Mouse (Mus musculus) spleen, postnatal 14 days (tissue): Measurements from ENCODE around the gene Tmem259.

Source experiments
- DNase-seq, 2 experiments: peaks; one replicate each; pipeline ENCODE4 v3.0.0; 2021 to 2022; ENCODE audit warnings: low spot score in 2 of 2

Gene Tmem259

GRCm38 (mm10) chr10:79984195-79984816 lies at the start of gene Tmem259:
TSS of gene Tmem259 (minus strand) at chr10:79984330.
- peak; percentile 79 to 81 for DNase-seq

DNA sequence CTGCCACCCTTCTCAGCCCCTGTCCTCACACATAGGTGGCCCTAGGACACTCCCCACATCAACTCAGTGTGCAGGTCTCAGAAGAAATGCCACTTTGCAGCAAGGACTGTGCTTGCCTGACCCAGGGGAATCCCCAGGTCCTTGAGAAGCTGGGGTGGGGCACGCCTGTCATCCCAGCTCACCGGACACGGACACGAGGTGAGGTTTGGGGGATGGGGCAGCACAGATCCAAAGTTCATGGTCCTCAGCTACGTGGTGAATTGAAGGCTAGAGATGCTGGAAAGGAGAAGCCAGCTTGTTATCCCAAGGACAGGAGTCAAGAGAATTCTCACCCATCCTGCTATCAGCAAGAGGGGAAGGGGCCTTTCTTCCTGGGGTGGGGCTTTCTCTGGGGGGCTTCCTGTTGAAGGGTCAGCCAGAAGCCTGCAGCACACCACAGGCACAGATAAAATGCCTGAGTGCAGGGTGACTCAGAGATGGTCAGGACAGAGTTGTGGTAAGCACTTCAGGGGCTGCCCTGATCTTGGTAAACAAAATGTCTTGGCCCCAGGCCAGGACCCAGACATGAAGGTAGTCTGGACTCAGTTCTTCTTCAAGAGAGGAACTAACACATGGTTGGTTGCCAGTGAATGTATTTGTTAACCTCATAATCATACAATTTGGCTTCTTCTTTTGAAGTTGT lies 48.8 kb upstream of the Tmem259 start:
- peak in 1 of 2 experiments; percentile 68 for DNase-seq

DNA sequence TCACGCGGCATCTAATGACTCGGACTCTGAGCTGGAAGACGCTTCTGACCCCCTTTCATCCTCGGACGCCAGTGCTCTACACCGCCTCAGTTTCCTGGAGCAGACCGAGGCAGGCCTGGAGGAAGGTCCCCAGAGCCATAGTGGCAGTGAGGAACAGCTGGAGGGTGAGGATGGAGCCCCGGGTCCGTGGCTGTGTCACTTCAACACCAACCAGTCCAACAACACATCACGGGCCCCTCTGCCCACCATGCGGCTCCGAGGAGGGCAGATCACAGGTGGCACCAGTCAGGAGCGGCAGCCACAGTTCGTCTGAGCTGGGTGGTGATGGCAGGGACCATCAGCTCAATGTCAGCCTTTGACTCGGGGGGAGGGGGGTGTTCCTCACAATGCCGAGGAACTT lies 46.6 kb upstream of the Tmem259 start:
- DNase-seq: no peak

DNA sequence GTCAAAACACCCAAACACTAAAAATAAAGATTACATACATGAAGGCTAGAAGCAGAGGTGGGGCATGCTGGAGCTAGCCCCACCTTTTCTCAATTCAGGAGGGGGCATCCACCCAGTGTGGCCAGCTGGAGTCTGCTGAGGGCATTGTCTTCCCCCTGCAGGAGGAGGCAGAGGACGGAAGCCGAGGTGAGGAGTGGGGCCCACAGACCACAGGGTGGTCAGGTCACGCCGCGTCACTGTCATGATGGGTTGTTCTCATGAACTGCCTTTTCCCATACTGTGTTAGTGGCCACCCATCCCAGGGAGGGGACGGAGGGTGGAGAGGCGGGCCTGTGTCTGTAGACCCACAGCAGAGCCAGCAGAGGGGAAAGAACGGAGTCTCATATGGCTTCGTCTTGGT lies 46.1 kb upstream of the Tmem259 start:
- no peak for DNase-seq

DNA sequence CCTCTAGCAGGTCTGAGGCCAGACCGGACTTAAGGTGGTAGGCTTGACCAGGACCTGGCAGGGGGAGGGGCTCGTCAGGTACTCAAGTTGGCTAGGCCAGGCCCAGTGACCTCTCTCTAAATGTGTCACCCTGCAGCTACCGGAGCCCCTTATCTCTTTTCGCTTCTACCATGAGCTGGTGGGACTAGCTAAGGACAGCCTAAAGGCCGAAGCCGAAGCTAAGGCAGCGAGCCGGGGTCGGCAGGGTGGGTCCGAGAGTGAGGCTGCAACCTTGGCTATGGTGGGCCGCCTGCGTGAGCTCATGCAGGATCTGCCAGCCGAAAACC lies 44.4 kb upstream of the Tmem259 start:
- no peak for DNase-seq

- DNase-seq: no peak
Measured at GRCm38 (mm10) chr10:80027681-80028520, 43.8 kb upstream of the Tmem259 start.

- no peak for DNase-seq
Measured at GRCm38 (mm10) chr10:80025889-80026288, 41.8 kb upstream of the Tmem259 start.

DNA sequence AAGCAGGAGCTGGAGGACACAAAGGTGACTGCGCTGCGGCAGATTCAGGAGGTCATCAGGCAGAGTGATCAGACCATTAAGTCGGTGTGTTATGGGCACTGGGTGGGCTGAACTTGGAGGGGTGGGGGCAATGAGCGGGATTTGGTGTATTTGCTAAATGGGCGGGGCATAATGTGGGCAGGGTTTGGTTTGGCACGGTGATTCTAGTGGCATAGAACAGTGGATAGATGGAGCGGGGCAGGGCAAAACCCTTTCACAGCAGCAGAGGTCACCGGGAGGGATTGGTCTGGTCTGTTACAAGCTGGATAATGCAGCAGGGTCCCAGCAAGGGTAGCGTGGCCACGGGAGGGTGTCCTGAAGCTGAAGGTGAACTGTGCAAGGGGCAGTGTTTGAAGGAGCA lies 41.3 kb upstream of the Tmem259 start:
- no peak for DNase-seq

- DNase-seq: no peak
Measured at GRCm38 (mm10) chr10:80025044-80025347, 40.9 kb upstream of the Tmem259 start.

DNA sequence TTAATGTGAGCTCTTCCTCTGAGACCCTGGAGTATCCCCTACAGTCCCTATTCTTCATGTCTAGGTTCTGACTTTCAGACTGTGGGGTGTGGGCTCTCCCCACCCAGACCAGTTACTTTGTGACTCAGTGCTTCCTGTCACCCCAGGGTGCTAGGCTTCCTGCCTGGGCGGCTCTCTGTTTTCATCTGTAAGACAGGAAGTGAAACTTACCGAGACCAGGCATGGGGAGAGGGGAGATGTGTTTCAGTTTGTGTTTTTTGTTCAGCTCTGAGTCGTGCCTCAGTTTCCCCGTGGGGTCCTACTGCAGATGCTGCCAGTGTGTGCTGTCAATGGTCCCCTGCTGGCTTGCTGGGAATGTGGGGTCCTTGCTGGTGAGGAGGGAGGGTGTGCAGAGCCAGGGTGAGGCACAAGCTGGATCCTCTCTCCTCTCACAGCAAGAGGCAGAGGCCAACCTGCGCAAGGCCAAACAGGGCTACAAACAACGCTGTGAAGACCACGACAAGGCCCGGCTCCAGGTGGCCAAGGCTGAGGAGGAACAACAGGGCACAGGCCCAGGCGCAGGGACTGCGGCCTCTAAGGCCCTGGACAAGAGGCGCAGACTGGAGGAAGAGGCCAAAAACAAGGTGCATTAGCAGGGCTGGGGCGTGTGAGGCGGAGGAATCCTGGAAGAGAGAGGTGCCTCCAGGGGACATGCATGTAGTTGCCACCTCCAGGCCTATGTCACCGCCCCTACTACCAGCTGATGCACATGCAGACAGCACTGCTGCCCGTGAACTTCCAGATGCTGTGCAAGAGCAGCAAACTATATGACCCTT lies 40.3 kb upstream of the Tmem259 start:
- peak in 1 of 2 experiments; percentile 47 for DNase-seq

DNA sequence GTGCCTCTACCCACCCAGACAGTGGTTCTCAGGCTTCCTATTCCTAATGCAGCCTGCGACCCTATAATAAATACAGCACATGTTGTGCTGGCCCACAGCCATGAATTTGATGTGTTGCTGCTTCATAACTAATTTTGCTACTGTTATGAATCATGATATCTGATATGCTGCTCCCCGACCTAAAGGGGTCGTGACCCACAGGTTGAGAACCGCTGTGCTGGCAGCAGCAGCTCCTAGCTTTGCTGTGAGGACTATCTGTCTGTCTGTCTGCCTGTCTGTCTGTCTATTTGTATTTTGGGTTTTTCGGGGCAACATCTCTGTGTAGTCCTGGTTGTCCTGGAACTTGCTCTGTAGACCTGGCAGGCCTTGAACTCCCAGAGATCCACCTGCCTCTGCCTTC lies 39.6 kb upstream of the Tmem259 start:
- DNase-seq: no peak

GRCm38 (mm10) chr10:80022806-80023205 lies 38.7 kb upstream of the Tmem259 start:
- no peak for DNase-seq

- no peak for DNase-seq
Measured at GRCm38 (mm10) chr10:80022164-80022563, 38.0 kb upstream of the Tmem259 start.

DNA sequence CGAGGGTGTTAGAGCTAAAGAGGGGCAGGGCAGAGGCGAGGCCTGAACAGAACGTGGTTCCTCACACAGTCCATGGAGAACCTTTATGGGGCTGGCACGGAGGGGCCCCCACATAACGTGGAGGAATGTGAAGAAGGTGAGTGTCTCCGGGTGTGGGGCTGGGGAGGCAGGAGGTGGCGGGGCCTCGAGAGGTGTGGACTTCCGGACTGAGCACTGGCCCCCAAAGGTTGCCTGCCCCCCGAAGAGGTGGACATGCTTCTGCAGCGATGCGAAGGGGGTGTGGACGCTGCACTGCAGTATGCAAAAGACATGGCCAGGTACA lies 37.2 kb upstream of the Tmem259 start:
- DNase-seq: no peak

DNA sequence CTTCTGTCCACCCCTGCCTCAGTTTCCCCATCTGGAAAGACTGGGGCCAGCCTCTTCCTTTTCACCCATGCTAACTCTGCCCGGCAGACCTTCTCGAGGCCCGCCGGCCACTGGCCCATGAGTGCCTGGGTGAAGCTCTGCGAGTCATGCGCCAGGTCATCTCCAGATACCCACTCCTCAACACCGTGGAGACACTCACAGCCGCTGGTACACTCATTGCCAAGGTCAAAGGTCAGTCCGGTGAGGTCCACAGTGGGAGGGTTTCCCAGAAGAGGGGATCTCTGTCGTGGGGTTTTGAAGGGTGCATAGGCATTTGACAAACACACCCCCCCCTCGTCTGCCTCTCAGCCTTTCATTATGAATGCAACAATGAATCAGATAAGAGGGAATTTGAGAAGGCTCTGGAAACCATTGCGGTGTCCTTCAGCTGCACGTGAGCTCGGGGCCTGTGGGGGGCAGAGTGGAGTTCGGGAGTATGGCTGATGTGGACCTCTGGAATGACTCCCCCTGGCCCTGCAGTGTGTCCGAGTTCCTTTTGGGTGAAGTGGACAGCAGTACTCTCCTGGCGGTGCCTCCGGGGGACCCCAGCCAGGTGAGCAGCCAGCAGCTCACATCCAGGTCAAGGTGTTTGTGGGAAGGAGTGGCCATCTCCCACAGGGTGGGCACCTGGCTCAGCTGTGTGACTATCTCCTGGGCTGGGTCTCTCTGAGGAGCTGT lies 36.6 kb upstream of the Tmem259 start:
- no peak for DNase-seq

- no peak for DNase-seq
Measured at GRCm38 (mm10) chr10:80020191-80020590, 36.1 kb upstream of the Tmem259 start.

GRCm38 (mm10) chr10:80019471-80020131 lies 35.5 kb upstream of the Tmem259 start:
- DNase-seq: no peak

DNA sequence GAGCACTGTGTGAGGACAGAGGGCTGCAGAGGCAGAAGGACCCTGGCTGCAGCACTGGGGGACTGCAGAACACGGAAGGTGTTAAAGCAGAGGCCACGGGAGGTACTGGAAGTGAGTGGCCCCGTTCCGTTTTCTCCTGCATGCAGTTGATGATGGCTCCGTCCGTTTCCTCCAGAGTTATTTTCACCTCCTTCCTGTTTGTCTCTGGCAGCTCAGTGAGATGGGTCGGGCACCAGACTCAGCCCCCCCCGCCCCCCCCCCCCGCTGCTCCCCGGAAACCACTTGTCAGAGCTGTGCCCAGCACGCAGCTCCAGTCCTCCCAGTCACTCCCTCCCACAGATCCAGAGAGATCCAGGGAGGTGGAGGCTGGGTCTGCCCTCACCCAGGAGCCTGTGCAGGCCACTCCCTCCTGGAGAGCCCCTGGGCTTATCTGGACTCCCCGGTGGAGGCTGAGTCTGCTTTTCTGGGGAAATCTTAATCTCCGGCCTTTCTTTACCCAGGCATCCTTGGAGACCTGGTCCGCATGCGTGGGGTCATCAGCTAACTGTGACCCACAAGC lies 34.7 kb upstream of the Tmem259 start:
- DNase-seq: no peak

- DNase-seq: no peak
Measured at GRCm38 (mm10) chr10:80017771-80018170, 33.6 kb upstream of the Tmem259 start.

DNA sequence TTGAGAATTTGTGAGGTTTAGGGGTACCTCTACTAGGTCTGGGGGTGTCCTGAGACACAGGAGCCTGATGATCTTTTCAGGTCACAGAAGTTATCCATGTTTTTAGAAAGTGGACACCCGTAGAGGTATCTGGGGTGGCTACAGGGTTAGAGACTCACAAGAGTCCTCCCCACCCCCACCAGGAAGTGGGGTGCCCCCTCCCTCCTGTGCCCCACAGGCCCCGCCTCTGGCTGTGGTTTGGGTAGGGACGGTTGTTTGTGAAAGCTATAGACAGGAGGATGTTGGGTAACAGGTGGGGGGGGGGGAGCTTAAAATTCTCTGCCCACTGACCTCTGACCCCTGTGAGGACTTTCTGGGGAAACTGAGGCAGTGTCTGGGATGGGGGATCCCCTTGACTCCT lies 33.2 kb upstream of the Tmem259 start:
- DNase-seq: peak; percentile 71 to 83

- DNase-seq: no peak
Measured at GRCm38 (mm10) chr10:80016931-80017330, 32.8 kb upstream of the Tmem259 start.
